Mouse (Mus musculus) limb, embryonic 13.5 days (tissue): ENCODE data around the gene Pfdn4. TPM values are rescaled to one million over a fixed set of nuclear protein-coding genes. Genes with fewer than 3 reads are reported as not detected.
A peak's percentile ranks its signal among the peaks of the same experiment; 100 is the strongest.

Experiments
- ATAC-seq: fragments of 200-750 bp; cut with Nextera tagmentation; 2 replicates; pipeline ENCODE4 v1.8.0; 2017; ENCODE audit warnings: low read depth, moderate number of reproducible peaks, moderate TSS enrichment; ENCODE audit not compliant: low FRiP score
- H3K27ac ChIP-seq: fragments of 300-500 bp; sonication (generic); 2 replicates; pipeline ENCODE4 v1.5.1; 2015; ENCODE audit warnings: inconsistent platforms, mild to moderate bottlenecking, moderate library complexity
- H3K27me3 ChIP-seq: fragments of 300-500 bp; sonication (generic); 2 replicates; pipeline ENCODE4 v1.6.1; 2015; ENCODE audit warnings: mild to moderate bottlenecking, inconsistent platforms
- H3K36me3 ChIP-seq: fragments of 300-500 bp; sonication (generic); 2 replicates; pipeline ENCODE4 v1.6.1; 2015; ENCODE audit warnings: inconsistent platforms, mild to moderate bottlenecking, moderate library complexity
- H3K4me1 ChIP-seq: fragments of 300-500 bp; sonication (generic); 2 replicates; pipeline ENCODE4 v1.6.1; 2015; ENCODE audit warnings: inconsistent platforms
- H3K4me2 ChIP-seq: fragments of 300-500 bp; sonication (generic); replicated peaks from 2 replicates; pipeline ENCODE4 v1.6.1; 2015; ENCODE audit warnings: inconsistent platforms, mild to moderate bottlenecking, moderate library complexity
- H3K4me3 ChIP-seq: fragments of 300-500 bp; sonication (generic); 2 replicates; pipeline ENCODE4 v1.5.1; 2015; ENCODE audit warnings: moderate library complexity, mild to moderate bottlenecking, inconsistent platforms
- H3K9ac ChIP-seq: fragments of 300-500 bp; sonication (generic); 2 replicates; pipeline ENCODE4 v1.6.1; 2015; ENCODE audit warnings: mild to moderate bottlenecking, inconsistent platforms
- H3K9me3 ChIP-seq: fragments of 300-500 bp; sonication (generic); 2 replicates; pipeline ENCODE4 v1.6.1; 2016; ENCODE audit warnings: inconsistent platforms
- WGBS: fragments of 180-500 bp; shearing (Covaris S2); methylation state at CpG from one replicate; pipeline ENCODE4 v1.1.7; 2015; 5-methylcytosine and 5-hydroxymethylcytosine counted together
- polyA plus RNA-seq: library from polyadenylated mRNA; unstranded; fragments of >200 nt; fragmentation: Nextera tagmentation; extraction: Ambion mirVana; gene quantifications from 2 replicates; pipeline ENCODE4 v1.2.1, GENCODE M21; 2015

Gene Pfdn4
- polyA plus RNA-seq, 1 experiment from 2014 or later, result 87.9 TPM

- no peak for ATAC-seq
- Histone ChIP-seq H3K27ac (no peak overlapping the region), H3K9me3 (no peaks in the 10 kb centered on the region), H3K27me3 (peaks cover 10% of the 10 kb centered on the region; the same call in 1 of the 2 replicates), H3K36me3 (no peaks in the 10 kb centered on the region), H3K4me3 (no peak overlapping the region), H3K4me2 (no peak overlapping the region), H3K9ac (no peak overlapping the region), H3K4me1 (peaks cover 15% of the 10 kb centered on the region)
- 94% methylated on average over 5 of the region's 5 CpGs for WGBS
Observed at GRCm38 (mm10) chr2:170474125-170474524, 22.1 kb upstream of the Pfdn4 start.

GRCm38 (mm10) chr2:170475164-170475563, 21.1 kb upstream of the Pfdn4 start:
- no peak for ATAC-seq
- H3K4me2 ChIP-seq, result no peak overlapping the region
- peaks cover 4% of the 10 kb centered on the region; the same call in 1 of the 2 replicates for H3K4me1 ChIP-seq
- no peak overlapping the region for H3K9ac ChIP-seq
- 80% methylated on average over 3 of the region's 3 CpGs for WGBS
- no peaks in the 10 kb centered on the region for H3K36me3 ChIP-seq
- H3K9me3 ChIP-seq, result no peaks in the 10 kb centered on the region
- no peak overlapping the region for H3K27ac ChIP-seq
- no peak overlapping the region for H3K4me3 ChIP-seq
- H3K27me3 ChIP-seq, result 0 out of 2 replicates have a peak, but pooled peaks cover 5% of the 10 kb centered on the region

GRCm38 (mm10) chr2:170476215-170476614, 20.0 kb upstream of the Pfdn4 start:
- no peak overlapping the region for H3K4me2 ChIP-seq
- no peak overlapping the region for H3K27ac ChIP-seq
- no peak overlapping the region for H3K9ac ChIP-seq
- WGBS, result 81% methylated on average over 11 of the region's 11 CpGs
- H3K9me3 ChIP-seq, result no peaks in the 10 kb centered on the region
- H3K4me3 ChIP-seq, result no peak overlapping the region
- no peaks in the 10 kb centered on the region for H3K36me3 ChIP-seq
- no peak for ATAC-seq
- no peaks in the 10 kb centered on the region for H3K4me1 ChIP-seq
- H3K27me3 ChIP-seq, result no peaks in the 10 kb centered on the region

GRCm38 (mm10) chr2:170476643-170477042, 19.6 kb upstream of the Pfdn4 start:
- no peaks in the 10 kb centered on the region for H3K36me3 ChIP-seq
- no peak for ATAC-seq
- no peak overlapping the region for H3K27ac ChIP-seq
- H3K9me3 ChIP-seq, result no peaks in the 10 kb centered on the region
- 88% methylated on average over 8 of the region's 8 CpGs for WGBS
- no peak overlapping the region for H3K4me2 ChIP-seq
- no peak overlapping the region for H3K4me3 ChIP-seq
- H3K27me3 ChIP-seq, result no peaks in the 10 kb centered on the region
- no peak overlapping the region for H3K9ac ChIP-seq
- H3K4me1 ChIP-seq, result no peaks in the 10 kb centered on the region

GRCm38 (mm10) chr2:170482019-170482540, 14.1 kb upstream of the Pfdn4 start:
- WGBS, result 65% methylated on average over 10 of the region's 10 CpGs
- no peak for ATAC-seq
- Histone ChIP-seq H3K4me1 (no peaks in the 10 kb centered on the region), H3K27ac (no peak overlapping the region), H3K4me3 (no peak overlapping the region), H3K27me3 (peaks cover 14% of the 10 kb centered on the region), H3K9me3 (no peaks in the 10 kb centered on the region), H3K9ac (no peak overlapping the region), H3K36me3 (no peaks in the 10 kb centered on the region), H3K4me2 (no peak overlapping the region)

- Histone ChIP-seq H3K4me2 (no peak overlapping the region), H3K36me3 (no peaks in the 10 kb centered on the region), H3K4me1 (no peaks in the 10 kb centered on the region), H3K27me3 (peaks cover 14% of the 10 kb centered on the region), H3K9me3 (no peaks in the 10 kb centered on the region), H3K27ac (no peak overlapping the region), H3K9ac (no peak overlapping the region), H3K4me3 (no peak overlapping the region)
- no peak for ATAC-seq
- 74% methylated on average over 11 of the region's 11 CpGs for WGBS
Observed at GRCm38 (mm10) chr2:170483914-170484313, 12.3 kb upstream of the Pfdn4 start.

GRCm38 (mm10) chr2:170487202-170487601, 9.0 kb upstream of the Pfdn4 start:
- Histone ChIP-seq H3K9ac (no peak overlapping the region), H3K36me3 (no peaks in the 10 kb centered on the region), H3K9me3 (no peaks in the 10 kb centered on the region), H3K4me2 (no peak overlapping the region), H3K27ac (no peak overlapping the region), H3K4me3 (no peak overlapping the region), H3K4me1 (no peaks in the 10 kb centered on the region), H3K27me3 (peaks cover 41% of the 10 kb centered on the region)
- 76% methylated on average over 7 of the region's 7 CpGs for WGBS
- ATAC-seq, result no peak

- no peak overlapping the region for H3K27ac ChIP-seq
- 64% methylated on average over 26 of the region's 26 CpGs for WGBS
- ATAC-seq, result no peak
- no peak overlapping the region for H3K9ac ChIP-seq
- no peak overlapping the region for H3K4me3 ChIP-seq
- no peaks in the 10 kb centered on the region for H3K9me3 ChIP-seq
- no peaks in the 10 kb centered on the region for H3K36me3 ChIP-seq
- no peaks in the 10 kb centered on the region for H3K4me1 ChIP-seq
- H3K27me3 ChIP-seq, result peaks cover 46% of the 10 kb centered on the region
- H3K4me2 ChIP-seq, result no peak overlapping the region
Observed at GRCm38 (mm10) chr2:170487890-170488502, 8.2 kb upstream of the Pfdn4 start.

GRCm38 (mm10) chr2:170494784-170495710, 1.2 kb upstream of the Pfdn4 start:
- Histone ChIP-seq H3K4me3 (peak overlapping the region; percentile 2; the same call in 1 of the 2 replicates), H3K4me1 (peaks cover 25% of the 10 kb centered on the region), H3K4me2 (peak overlapping the region; percentile 15), H3K27me3 (peaks cover 93% of the 10 kb centered on the region), H3K9ac (no peak overlapping the region), H3K36me3 (no peaks in the 10 kb centered on the region), H3K9me3 (no peaks in the 10 kb centered on the region), H3K27ac (no peak overlapping the region)
- WGBS, result 5% methylated on average over 31 of the region's 31 CpGs
- no peak for ATAC-seq

GRCm38 (mm10) chr2:170497091-170497566, 901 bp downstream of the Pfdn4 start, which contains the start of gene Cyp24a1:
Cyp24a1 (minus strand) TSS chr2:170497145.
- Histone ChIP-seq H3K27ac (no peak within 1 kb of the TSS), H3K4me3 (peak within 1 kb of the TSS; percentile 37), H3K4me2 (peak within 1 kb of the TSS; percentile 61), H3K9ac (0 out of 2 replicates have a peak within 1 kb of the TSS, but pooled peaks have one; percentile 43), H3K36me3 (no peaks in the 10 kb centered on the region), H3K9me3 (no peaks in the 10 kb centered on the region), H3K4me1 (peaks cover 25% of the 10 kb centered on the region), H3K27me3 (peaks cover 82% of the 10 kb centered on the region)
- under 1% methylated on average over 36 of the region's 36 CpGs for WGBS
- peak; percentile 24; the same call in 1 of the 2 replicates for ATAC-seq

- Histone ChIP-seq H3K36me3 (no peaks in the 10 kb centered on the region), H3K27me3 (peaks cover 81% of the 10 kb centered on the region), H3K9ac (no peak overlapping the region), H3K4me3 (no peak overlapping the region), H3K9me3 (no peaks in the 10 kb centered on the region), H3K4me2 (no peak overlapping the region), H3K27ac (no peak overlapping the region), H3K4me1 (peaks cover 25% of the 10 kb centered on the region)
- no peak for ATAC-seq
- WGBS, result 21% methylated on average over 8 of the region's 8 CpGs
Observed at GRCm38 (mm10) chr2:170498011-170498410, 1.8 kb downstream of the Pfdn4 start.

GRCm38 (mm10) chr2:170503343-170503742, 7.1 kb downstream of the Pfdn4 start:
- Histone ChIP-seq H3K27me3 (peaks cover 36% of the 10 kb centered on the region), H3K4me2 (no peak overlapping the region), H3K36me3 (no peaks in the 10 kb centered on the region), H3K4me3 (no peak overlapping the region), H3K4me1 (0 out of 2 replicates have a peak, but pooled peaks cover 5% of the 10 kb centered on the region), H3K27ac (no peak overlapping the region), H3K9ac (no peak overlapping the region), H3K9me3 (no peaks in the 10 kb centered on the region)
- no peak for ATAC-seq
- 51% methylated on average over 8 of the region's 8 CpGs for WGBS
